Mouse (Mus musculus) kidney, postnatal 36 days (tissue): ENCODE data around the gene Trrap.
"Not testable (repeated sequence)": the region's sequence is repeated elsewhere in the genome, so short reads cannot be mapped to it uniquely, and the experiment has no call there.

Experiments used
- DNase-seq, 2 experiments: peaks; one replicate each; pipeline ENCODE4 v3.0.0; 2021 to 2022; ENCODE audit warnings: mixed read lengths in 2 of 2

Trrap gene

DNA sequence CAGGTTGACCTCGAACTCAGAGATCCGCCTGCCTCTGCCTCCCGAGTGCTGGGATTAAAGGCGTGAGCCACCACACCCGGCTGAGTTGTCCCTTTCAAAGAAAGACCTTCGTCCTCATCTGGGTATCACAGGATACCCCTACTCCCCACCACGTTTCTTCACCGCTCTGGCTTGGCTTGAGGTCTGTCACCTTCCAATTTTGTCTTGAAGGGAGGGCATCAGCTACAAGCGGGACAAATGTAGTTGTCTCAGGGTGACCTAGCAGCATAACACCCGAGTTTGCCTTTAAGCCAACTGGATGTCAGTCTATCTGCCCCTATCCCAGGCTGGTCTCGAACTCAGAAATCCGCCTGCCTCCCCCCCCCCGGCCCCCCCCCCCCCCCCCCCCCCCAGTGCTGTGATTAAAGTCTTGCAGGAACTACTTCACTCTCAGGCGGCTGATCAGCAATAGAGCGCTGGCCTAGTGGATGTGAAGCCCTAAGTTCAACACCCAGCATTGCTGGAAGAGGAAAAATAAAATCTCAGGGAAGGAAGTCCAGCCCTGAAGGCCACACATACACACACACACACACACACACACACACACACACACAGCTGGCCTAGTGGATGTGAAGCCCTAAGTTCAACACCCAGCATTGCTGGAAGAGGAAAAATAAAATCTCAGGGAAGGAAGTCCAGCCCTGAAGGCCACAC, at the start of gene Trrap:
Gene Trrap, plus strand, starts transcription at position 627 of the 693 bp plus-strand sequence.
- not testable (repeated sequence) for DNase-seq

DNA sequence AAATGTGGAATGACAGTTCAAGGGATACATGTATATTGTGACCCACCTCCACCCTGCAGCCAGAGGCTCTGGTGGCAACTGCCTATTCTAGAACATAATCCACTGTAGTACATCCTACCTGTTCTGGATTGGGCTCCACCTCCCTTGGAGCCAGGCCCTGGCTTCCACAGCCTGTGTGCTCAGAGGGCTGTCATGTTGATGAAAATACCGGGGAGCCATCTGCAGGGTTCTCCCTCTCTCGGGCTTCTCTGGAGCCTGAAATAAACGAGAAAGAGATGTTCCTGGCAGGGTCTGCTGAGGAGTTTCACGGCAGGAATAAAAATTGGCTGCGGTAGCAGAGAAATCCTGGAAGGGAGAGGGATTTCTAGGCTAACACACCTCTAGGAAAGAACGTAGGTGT, 47.8 kb upstream of the Trrap start:
- DNase-seq: no peak

DNA sequence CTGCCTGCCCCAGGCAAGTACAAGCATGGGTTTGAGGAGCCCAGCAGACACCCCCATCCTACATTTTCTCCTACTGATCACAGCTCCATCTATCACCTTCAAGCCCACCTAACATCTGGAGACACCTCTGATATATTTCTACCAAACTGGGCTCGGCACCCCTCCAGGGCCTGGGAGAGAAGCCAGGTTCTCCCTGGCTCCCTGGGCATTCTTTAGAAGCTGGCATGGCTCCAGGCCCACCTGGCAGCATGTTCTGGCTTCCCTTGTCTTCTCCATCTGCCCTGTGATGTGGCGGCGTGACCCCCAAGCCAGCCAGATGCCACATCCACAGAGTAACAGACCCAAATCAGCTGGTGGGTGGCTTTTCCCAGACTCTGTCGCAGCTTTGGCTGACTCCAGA, 47.3 kb upstream of the Trrap start:
- no peak for DNase-seq

DNA sequence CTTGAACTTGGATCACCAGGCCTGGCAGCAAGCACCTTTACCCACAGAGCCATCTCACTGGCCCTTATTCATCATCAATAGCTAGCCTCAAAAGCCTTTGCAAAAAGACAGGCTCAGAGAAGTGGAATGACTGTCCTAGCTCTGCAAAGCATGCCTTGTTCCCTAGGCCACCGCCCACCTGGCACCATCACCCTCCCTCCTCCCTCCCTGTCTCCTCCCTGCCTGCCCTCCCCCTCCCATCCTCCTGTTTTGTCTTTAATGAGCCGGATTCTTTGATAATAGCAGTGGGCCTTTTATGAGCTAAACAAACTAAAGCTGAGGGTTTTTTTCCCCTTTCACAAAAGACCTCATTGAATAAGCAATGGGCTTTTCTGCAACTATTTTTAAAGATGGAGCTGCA, 42.6 kb upstream of the Trrap start:
- no peak for DNase-seq

DNA sequence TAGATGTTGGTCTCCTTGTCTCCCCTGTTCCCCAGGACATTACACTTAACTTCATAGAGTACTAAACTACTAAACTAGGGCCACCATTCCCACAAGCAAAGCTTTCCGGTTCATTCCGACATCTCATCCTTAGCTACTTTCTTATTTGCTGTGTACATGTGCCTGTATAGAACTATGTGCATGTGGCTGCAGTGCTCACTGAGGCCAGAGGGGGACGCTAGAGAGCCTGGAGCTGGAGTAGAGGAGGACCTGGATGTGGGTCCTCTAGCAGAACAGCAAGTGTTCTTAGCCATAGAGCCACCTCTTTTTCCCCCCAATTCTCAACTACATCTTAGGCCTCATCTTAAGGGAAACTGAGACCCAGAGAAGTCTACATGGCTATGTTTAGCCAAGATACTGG, 42.0 kb upstream of the Trrap start:
- DNase-seq: no peak

DNA sequence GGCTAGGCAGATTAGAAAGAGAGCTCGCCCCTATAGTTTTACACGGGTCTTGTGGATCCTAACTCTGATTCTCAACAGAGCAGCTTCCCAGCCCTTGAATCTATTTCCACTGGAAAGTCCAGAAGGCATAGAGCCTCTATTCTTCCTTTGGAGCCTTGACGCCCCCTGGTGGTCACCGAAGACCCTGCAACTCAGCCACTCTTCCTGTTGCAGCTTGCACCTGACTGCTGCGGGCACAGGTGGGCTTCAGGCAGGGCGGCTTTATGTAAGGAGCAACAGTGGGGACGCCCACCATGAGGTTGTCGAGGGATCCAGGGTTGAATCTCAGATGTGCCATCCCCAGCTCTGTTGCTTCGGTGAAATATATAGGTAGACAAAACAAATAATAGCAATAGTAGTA, 40.4 kb upstream of the Trrap start:
- peak; percentile 57 to 89 for DNase-seq

DNA sequence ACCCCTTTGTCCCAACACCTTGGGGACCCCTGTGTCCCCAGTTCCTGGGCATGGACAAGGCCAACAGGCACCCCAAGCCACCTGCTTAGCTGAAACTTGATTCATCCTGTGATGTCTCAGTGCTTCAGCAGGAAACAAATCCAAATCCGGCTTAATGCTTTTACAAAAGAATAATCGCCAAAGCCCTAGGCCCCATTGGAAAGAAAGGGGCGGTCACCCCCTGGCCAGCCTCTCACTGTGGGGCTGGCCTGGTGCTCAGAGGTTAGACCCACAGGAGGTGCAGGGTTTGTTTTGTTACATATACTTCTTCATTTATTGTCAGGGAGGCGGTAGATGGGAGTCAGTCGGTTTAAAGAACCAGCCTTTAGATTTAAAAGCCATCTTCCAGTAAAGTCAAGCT, 39.3 kb upstream of the Trrap start:
- DNase-seq: no peak

DNA sequence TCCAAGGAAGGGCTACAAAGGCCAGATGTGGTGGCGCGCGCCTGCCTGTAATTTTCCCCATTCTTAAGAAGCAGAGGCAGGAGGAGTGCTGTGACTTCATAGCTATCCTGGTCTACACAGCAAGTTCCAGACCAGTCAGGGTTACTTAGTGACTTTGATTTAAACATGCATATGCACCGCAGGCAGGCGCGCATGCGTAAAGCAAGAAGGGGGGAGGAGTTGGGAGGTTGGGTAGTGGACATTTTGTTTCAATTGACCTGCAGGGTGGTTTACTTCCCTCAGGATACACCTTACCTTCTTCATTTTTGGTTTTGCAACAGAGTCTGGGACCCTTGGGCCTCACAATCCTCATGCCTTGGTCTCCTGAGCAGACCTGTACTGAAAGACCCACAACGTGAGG, 38.3 kb upstream of the Trrap start:
- DNase-seq: no peak

DNA sequence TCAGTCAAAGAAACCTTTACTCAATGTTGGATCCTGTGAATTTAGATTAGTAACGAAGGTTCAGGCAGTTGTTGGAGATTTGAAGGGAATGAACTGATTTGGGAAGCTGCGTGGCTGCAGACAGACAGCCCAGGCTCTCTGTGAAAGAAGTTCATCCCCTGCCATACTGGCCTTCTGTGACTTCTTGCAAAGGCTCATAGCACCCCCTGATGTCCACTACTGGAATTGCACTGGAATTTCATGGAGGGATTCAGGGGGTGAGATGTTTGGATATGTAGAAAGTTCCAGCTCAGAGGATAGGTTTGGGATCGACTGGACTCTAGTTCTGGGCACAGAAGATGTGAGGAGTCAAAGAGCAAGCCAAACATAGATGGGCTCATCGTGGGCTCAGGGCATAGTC, 33.6 kb upstream of the Trrap start:
- DNase-seq: peak; percentile 48 to 79

DNA sequence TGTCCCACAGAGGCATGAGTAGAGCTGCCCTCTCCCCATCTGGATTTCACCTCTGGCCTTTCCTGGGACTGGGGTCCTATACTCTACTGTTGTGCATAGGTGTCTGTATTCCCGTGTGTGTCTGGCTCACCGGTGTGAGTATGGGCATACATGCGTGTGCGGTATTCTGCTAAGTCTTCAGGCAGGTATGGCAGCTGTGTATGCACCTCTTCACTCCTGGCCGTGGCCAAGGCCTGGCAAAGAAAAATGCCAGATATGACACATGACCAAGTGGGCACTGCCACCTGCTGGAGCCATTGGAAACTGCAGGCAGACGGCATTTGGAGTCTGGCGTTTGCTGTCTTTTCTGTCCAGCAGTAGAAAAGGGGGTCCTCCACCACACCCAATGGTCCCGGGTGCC, 32.6 kb upstream of the Trrap start:
- DNase-seq: peak; percentile 51 to 85

DNA sequence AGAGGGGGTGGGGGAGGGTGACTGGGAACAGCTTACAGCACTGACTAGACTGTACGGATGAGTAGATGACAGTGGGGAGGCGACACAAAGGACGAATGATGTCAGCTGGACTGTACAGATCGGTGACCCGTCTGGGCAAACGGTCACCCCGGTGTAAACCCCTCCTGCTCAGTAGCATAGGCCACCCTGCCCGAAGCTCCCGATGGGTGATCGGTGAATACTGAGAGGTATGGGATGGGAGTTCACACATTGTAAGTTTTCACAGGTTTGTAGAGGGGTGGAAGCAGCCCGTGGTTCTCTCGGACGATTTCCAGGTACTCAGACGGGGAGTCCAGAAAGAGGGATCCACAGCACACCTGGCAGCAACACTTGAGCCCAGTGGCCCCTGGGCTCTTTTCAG, 30.4 kb upstream of the Trrap start:
- no peak for DNase-seq

DNA sequence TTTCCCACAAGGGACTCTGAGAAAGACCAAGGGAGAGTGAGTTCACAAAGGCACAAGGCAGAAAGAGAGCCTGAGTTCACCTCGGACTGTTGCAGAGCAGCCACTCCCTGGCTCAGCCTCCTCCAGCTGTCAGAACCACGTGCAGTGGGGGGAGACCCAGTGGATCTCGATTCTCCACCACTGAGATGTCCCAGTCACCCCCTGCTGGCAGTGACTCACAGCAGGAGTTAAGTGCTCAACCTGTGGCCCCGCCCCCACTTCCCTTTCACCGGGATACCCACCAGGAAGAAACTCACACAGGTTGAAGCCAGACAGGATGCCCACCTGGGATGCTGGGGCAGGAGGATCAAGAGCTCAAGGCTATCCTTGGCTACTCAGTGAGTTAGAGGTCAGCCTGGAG, 15.1 kb upstream of the Trrap start:
- peak; percentile 25 to 47 for DNase-seq

DNA sequence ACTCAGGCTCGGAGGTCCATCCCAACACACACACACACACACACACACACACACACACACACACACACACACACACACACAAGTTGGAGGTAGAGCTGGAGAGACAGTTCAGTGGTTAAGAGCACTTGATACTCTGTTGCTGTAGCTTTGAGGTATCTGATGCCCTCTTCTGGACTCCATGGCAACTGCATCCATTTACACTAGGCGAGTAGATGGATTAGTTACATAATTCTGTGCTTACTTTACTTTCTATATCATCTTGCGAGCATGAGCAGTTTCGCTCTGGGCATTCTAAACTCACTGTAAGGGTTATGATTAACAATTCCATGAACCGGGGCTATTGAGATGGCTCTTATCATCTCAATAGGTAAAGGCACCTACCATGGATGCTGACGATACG, 14.5 kb upstream of the Trrap start:
- peak; percentile 80 to 82 for DNase-seq

DNA sequence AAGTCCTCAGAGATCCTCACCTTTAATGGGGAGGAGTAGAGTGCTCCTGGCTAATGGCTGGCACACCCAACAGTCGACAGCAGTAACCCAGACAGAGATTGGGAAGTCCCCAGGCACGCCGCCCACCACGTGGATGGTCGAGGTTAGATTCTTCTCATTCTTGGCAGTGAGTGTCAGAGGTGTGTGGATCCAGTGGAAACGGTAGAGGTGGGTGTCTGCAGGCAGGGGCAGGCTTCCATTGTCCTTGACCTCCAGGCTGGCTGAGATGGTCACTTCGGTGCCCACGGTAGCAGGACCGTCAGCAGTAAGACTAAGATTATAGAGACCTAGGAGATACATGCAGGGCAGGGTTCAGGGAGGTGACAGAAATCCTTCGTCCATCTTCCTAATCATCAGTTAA, 12.3 kb upstream of the Trrap start:
- no peak for DNase-seq

DNA sequence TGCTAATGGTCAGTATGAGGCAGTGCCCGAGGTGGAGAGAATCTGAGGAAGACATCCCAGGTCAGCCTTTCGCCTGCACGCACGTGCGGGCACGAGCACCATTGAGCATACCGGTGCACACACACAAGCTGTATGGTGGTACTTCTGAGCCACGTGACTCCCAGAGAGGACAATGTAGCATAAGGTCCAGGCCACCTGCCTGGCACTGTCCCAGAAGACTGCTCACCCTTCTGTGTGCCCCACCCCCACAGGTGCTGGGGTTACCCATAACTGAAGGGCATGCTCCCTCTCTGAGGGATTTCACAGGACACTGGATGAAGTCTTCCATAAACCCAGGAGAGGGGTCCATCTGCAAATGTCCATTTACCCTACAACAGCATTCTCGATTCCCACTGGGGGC, 10.1 kb upstream of the Trrap start:
- DNase-seq: no peak

DNA sequence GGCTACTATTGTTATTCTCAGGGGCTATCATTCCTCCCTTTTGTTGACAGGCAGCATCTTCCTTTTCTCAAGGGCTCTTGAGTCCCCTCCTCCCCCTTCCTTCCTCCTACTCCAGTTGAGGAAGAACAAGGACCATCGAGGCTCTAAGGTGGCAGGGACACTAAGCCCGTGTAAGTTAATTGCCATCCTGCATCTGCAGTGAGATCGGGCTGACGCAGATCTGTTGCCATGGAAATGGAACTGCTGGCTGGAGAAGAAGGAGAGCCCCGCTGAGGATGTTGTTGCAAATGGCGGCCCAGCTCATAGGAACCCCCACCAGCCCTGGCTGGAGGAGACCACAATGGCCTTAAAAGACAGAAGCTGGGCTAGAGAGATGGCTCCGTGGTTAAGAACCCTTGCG, 9.1 kb upstream of the Trrap start:
- no peak for DNase-seq

DNA sequence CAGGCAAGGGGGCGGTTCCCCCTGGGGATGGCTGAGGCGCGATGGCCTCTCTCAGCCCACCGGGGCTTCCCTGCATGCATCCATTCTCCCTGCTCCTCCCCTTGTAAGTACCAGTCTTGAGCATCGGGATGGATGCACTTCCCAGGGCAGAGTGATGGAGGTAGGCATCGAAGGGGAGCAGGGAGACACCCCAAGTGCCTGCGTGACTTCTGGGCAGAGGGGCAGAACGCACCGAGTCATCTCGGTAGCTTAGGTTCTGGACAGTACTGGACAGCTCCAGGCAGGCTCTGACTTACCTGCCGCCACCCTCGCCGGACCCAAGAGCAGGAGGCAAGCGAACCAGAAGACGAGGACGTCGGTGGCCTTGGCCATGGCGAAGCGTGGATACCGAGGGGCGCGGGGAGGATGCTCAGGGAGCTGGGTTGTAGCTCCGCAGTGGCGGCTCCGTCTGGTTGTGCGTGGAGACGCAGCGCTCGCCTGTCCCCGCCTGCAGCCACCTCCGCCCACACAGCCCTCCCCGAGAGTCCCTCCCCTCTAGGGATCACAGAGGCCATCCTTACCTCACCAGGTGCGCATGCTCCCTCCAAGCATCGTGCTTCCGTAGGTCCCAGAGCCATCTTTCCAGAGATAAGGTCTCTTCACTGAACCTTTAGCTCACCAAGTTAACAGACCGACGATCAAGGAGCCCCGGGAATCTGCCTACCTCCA, 6.2 kb upstream of the Trrap start, which contains the start of gene Tmem130:
Gene Tmem130, minus strand, starts transcription at position 658 of the 708 bp plus-strand sequence.
- DNase-seq: peak; percentile 28 to 50

DNA sequence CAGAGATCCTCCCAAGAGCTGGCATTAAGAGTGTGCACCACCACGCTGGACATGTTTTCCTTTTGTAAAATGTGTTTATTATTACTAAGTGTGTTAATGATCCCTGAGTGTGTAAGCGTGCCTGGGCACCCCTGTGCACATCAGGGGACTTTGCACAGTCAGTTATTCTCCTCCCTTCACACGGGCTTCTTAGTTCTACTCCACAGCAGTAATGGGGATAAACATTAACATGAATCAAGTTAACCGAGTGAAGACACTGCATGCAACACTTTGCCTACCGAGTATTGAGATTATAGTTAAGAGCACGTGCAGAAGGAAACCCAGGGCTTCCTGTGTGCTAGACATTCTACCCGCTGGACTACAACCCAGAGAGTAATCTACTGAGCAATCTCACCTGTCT, 1.5 kb upstream of the Trrap start:
- DNase-seq: peak; percentile 47 to 71

DNA sequence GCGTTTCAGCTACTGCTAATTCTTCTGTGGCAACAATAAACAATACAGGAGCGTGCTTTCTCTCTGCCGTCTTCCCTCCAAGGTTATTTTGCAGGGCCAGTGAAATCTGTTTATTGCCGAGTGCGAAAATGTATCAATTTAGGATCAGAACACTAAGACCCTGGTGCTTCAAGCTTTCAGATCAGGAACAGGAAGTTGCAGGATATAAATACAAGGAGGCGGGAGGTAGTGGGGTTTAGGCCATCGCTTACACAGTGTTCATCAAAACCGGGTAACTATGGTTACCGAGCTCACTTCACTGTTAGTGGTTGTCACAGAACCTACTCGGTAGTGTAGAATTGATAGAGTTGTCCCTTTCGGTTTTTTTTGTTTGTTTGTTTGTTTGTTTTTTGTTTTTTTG, 886 bp upstream of the Trrap start:
- no peak for DNase-seq

DNA sequence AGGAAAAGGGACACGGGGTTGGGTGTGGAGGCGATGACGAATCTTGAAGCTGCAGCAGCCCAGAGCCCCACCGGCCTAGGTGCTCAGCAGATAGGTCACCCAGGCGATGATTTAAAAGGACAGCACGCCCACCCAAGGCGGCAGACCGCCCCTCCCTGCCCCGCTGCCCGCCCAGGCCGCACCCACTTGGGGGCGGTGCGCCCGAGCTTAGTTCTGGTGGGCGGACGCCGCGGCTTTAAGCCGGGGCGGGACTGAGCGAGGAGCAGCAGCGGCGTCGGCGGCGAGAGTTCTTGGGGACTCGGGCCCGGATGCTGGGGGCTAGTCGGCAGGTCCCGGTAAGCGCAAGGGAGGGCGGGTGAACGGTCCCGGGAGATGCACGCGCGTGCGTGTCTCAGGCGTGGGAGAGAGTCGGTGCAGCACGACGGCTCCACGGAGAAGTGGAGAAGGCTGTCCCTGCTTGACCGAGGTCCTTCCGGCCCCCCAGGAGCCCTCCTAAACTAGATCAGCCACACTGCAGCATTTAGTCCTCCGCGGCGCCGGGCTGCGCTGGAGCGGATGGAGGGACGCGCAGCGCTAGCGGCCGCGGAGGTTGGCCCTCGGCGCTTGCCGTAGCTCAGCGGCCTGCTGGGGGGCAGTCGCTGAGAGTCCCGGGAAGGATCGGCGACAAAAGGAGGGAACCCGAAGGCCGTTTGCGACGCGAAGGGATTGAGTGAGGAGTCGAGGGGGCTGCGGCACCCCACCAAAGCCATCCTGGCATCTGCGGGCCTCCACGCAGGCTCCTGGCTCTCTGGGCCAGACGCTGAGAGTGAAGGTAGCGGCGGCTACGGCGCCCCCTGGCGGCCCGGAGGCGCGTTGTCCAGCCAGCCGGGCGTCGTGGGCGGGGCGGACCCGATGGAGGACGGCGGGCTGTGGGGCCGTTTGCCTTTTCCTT, 644 bp downstream of the Trrap start:
- DNase-seq: peak; percentile 89 to 94

DNA sequence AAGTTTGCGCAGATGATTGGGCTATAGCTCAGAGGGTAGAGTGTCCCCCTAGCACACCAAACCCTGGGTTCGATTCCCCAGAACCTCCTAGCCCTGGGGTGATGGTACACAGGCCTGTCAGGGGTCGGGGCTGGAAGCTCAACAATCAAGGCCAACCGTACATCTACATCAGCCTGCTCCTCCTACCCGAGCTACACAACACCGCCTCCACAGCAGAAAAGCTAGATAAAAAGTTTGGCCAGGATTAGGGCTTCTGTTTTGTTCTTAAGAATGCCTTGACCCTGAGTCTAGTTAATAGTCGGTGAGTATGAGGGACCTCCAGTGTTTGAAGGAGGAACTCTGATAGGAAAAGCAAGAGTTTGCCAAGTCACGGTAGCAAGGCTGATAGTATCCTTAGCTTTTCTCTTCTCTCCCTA, 1.5 kb downstream of the Trrap start:
- DNase-seq: no peak

DNA sequence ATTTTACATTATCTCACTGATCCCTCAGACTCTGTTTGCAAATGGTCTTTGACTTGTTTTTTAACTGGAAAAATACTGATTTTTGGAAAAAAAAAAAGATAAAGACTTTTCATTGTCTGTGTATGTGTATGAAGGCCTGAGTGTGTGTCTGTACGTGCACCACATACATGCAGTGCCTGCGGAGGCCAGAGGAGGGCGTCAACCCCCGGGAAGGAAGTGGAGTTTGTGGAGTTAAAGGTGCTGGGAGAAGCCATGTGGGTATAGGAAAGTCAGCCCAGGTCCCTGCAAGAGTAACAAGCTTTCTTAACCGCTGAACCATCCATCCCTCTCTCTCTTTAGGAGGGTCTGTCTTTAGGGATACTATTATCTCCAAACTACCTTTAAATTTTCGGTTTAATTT, 5.7 kb downstream of the Trrap start:
- no peak for DNase-seq

DNA sequence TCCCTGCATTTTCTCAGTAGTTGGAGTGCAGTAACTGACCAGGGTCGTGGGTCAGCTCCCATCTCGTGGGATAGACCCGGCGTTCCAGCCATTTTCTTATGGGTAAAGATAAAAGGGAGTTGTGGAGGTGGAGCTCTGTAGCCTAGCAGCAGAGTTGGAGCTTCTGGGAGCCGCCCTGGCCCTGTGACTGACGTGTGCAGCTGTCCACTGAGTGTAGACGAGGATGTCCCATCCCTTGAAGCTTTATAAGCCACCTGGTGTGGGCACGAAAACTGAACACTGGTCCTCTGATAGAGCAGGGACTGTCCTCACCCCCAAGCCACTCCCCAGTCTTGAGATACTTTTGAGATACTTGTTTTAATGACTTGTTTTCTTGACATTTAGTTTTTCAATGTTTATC, 13.1 kb downstream of the Trrap start:
- DNase-seq: no peak

DNA sequence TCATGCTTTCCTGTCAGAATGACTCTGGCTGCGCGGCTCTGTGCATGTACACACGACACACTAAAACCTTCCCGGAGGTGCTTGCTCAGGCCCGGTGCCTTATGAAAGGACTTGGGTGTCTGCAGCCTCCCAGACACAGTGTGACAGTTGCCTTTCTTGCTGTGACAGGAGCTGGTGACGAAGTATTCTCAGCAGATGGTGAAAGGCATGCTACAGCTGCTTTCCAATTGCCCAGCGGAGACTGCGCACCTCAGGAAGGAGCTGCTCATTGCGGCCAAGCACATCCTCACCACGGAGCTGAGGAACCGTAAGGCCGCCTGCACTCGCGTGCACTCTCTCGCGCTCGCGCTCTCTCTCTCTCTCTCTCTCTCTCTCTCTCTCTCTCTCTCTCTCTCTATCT, 18.9 kb downstream of the Trrap start:
- DNase-seq: no peak
